Mouse (Mus musculus) CH12.LX (cell line): Measurements from ENCODE around the gene Dntt. TPM values are rescaled to one million over a fixed set of nuclear protein-coding genes. Genes with fewer than 3 reads are reported as not detected.

Source experiments
- DNase-seq: peaks from one replicate; pipeline ENCODE4 v3.0.0-alpha.2; 2013; ENCODE audit errors: extremely low read depth
- H3K27ac ChIP-seq: 2 replicates; pipeline ENCODE4 v1.5.1; 2012; ENCODE audit warnings: low read depth, mild to moderate bottlenecking, control low read depth, moderate library complexity; ENCODE audit not compliant: insufficient read depth
- H3K27me3 ChIP-seq: replicated peaks from 2 replicates; pipeline ENCODE3; 2012; ENCODE audit warnings: inconsistent platforms
- H3K36me3 ChIP-seq, 2 experiments: replicated peaks in 1 of 2; 2 replicates each; pipeline versions ENCODE3 to v1.6.1; 2012; ENCODE audit warnings: inconsistent platforms in 1 of 2, low read length in 1 of 2, mild to moderate bottlenecking in 1 of 2, mixed read lengths in 1 of 2, moderate library complexity in 1 of 2; ENCODE audit not compliant: control insufficient read depth in 1 of 2, insufficient read depth in 1 of 2
- H3K4me1 ChIP-seq, 2 experiments: 2 replicates each; pipeline ENCODE4 v1.6.1; 2012; ENCODE audit warnings: inconsistent platforms in 1 of 2, moderate library complexity in 1 of 2; ENCODE audit not compliant: insufficient read depth in 2 of 2, control insufficient read depth in 1 of 2
- H3K4me2 ChIP-seq: 2 replicates; pipeline ENCODE4 v1.6.1; 2012; ENCODE audit warnings: low read depth, mild to moderate bottlenecking, control low read depth; ENCODE audit not compliant: poor library complexity, insufficient read depth, severe bottlenecking
- H3K4me3 ChIP-seq, 3 experiments: fragments of 150-350 bp in 1 of 3; sonication (generic) in 1 of 3; replicated peaks in 1 of 3; 2 replicates each; pipeline versions ENCODE3 to v1.5.1; 2011 to 2012; ENCODE audit warnings: low read depth in 2 of 3, low read length in 2 of 3, mild to moderate bottlenecking in 2 of 3, moderate library complexity in 2 of 3, control low read depth in 1 of 3, improper control_type of control experiment in 1 of 3, inconsistent platforms in 1 of 3, mixed read lengths in 1 of 3; ENCODE audit not compliant: poor library complexity in 1 of 3
- H3K79me2 ChIP-seq: replicated peaks from 2 replicates; pipeline ENCODE4 v1.6.1; 2012; ENCODE audit warnings: mild to moderate bottlenecking, moderate library complexity; ENCODE audit not compliant: control insufficient read depth, poor library complexity, insufficient read depth, severe bottlenecking; ENCODE audit errors: extremely low read depth
- H3K9ac ChIP-seq: 2 replicates; pipeline ENCODE4 v1.6.1; 2012; ENCODE audit warnings: low read depth, mild to moderate bottlenecking, control low read depth, moderate library complexity; ENCODE audit not compliant: insufficient read depth
- H3K9me3 ChIP-seq: replicated peaks from 2 replicates; pipeline ENCODE3; 2012; ENCODE audit warnings: low read length, inconsistent platforms, mixed read lengths
- BHLHE40 ChIP-seq: IDR thresholded peaks from 2 replicates; pipeline ENCODE4 v1.6.1; 2011; ENCODE audit warnings: mild to moderate bottlenecking, low read depth, low read length, improper control_type of control experiment
- CHD1 ChIP-seq: IDR thresholded peaks from 2 replicates; pipeline ENCODE4 v1.6.1; 2012; ENCODE audit warnings: low read depth, low read length, improper control_type of control experiment, inconsistent platforms
- EP300 ChIP-seq: IDR thresholded peaks from 2 replicates; pipeline ENCODE4 v1.6.1; 2011; ENCODE audit warnings: low read length, improper control_type of control experiment
- ETS1 ChIP-seq: conservative IDR thresholded peaks from 2 replicates; pipeline ENCODE4 v1.6.1; 2012; ENCODE audit warnings: low read depth, mild to moderate bottlenecking, inconsistent platforms, low read length, improper control_type of control experiment, moderate library complexity
- IRF4 ChIP-seq: IDR thresholded peaks from 2 replicates; pipeline ENCODE4 v1.6.1; 2014; ENCODE audit warnings: low read depth, mild to moderate bottlenecking, inconsistent platforms, low read length, improper control_type of control experiment
- JUN ChIP-seq: IDR thresholded peaks from 2 replicates; pipeline ENCODE4 v1.6.1; 2011; ENCODE audit warnings: low read depth, mild to moderate bottlenecking, low read length, improper control_type of control experiment, moderate library complexity; ENCODE audit not compliant: insufficient read depth
- KAT2A ChIP-seq: IDR thresholded peaks from 2 replicates; pipeline ENCODE4 v1.6.1; 2012; ENCODE audit warnings: low read length, improper control_type of control experiment, inconsistent platforms; ENCODE audit not compliant: insufficient replicate concordance
- MAFK ChIP-seq: IDR thresholded peaks from 2 replicates; pipeline ENCODE4 v1.6.1; 2011; ENCODE audit warnings: low read length, improper control_type of control experiment; ENCODE audit not compliant: insufficient replicate concordance
- MAX ChIP-seq: IDR thresholded peaks from 2 replicates; pipeline ENCODE4 v1.6.1; 2011; ENCODE audit warnings: low read length, improper control_type of control experiment
- MEF2A ChIP-seq: IDR thresholded peaks from 2 replicates; pipeline ENCODE4 v1.6.1; 2014; ENCODE audit warnings: low read depth, mild to moderate bottlenecking, inconsistent platforms, low read length, improper control_type of control experiment, borderline replicate concordance
- MXI1 ChIP-seq: IDR thresholded peaks from 2 replicates; pipeline ENCODE4 v1.6.1; 2011; ENCODE audit warnings: mild to moderate bottlenecking, low read depth, low read length, improper control_type of control experiment
- MYC ChIP-seq: IDR thresholded peaks from 2 replicates; pipeline ENCODE4 v1.6.1; 2011; ENCODE audit warnings: low read depth, mild to moderate bottlenecking, improper control_type of control experiment, low read length
- PAX5 ChIP-seq: IDR thresholded peaks from 2 replicates; pipeline ENCODE4 v1.6.1; 2012; ENCODE audit warnings: low read length, inconsistent platforms, mixed read lengths
- POLR2A ChIP-seq: IDR thresholded peaks from 2 replicates; pipeline ENCODE4 v1.6.1; 2011; ENCODE audit warnings: low read depth, mild to moderate bottlenecking, improper control_type of control experiment, low read length
- POLR2AphosphoS2 ChIP-seq: IDR thresholded peaks from 2 replicates; pipeline ENCODE4 v1.6.1; 2011; ENCODE audit warnings: low read depth, low read length, improper control_type of control experiment
- SIN3A ChIP-seq: IDR thresholded peaks from 2 replicates; pipeline ENCODE4 v1.6.1; 2012; ENCODE audit warnings: low read length, improper control_type of control experiment, inconsistent platforms
- TBP ChIP-seq: conservative IDR thresholded peaks from 2 replicates; pipeline ENCODE4 v1.6.1; 2011; ENCODE audit warnings: low read depth, low read length, improper control_type of control experiment
- TCF12 ChIP-seq: IDR thresholded peaks from 2 replicates; pipeline ENCODE4 v1.6.1; 2014; ENCODE audit warnings: low read depth, mild to moderate bottlenecking, inconsistent platforms, low read length, improper control_type of control experiment
- UBTF ChIP-seq: IDR thresholded peaks from 2 replicates; pipeline ENCODE4 v1.6.1; 2012; ENCODE audit warnings: low read depth, mild to moderate bottlenecking, inconsistent platforms, low read length, improper control_type of control experiment, moderate library complexity
- USF2 ChIP-seq: conservative IDR thresholded peaks from 2 replicates; pipeline ENCODE4 v1.6.1; 2011; ENCODE audit warnings: low read depth, low read length, improper control_type of control experiment
- ZKSCAN1 ChIP-seq: IDR thresholded peaks from 2 replicates; pipeline ENCODE4 v1.6.1; 2012; ENCODE audit warnings: low read depth, inconsistent platforms, low read length, improper control_type of control experiment, borderline replicate concordance
- ZMIZ1 ChIP-seq: IDR thresholded peaks from 2 replicates; pipeline ENCODE4 v1.6.1; 2012; ENCODE audit warnings: low read depth, mild to moderate bottlenecking, inconsistent platforms, low read length, improper control_type of control experiment
- ZNF384 ChIP-seq: IDR thresholded peaks from 2 replicates; pipeline ENCODE4 v1.6.1; 2012; ENCODE audit warnings: low read depth, low read length, improper control_type of control experiment, inconsistent platforms
- dilution Hi-C: fragments of 300-500 bp; cut with MboI; formaldehyde crosslinking; loops from 2 replicates; pipeline ENCODE4 v1.14.3; 2020; ENCODE audit warnings: low sequenced_read_pairs; ENCODE audit not compliant: extremely low pct_unique_long_range_greater_than_20kb, extremely low pct_ligation_motif_present
- in situ Hi-C: fragments of 300-500 bp; cut with MboI; formaldehyde crosslinking; loops from 3 replicates; pipeline ENCODE4 v1.14.3; 2019; ENCODE audit warnings: low sequenced_read_pairs, low pct_ligation_motif_present, low pct_unique_long_range_greater_than_20kb, mixed read lengths
- polyA plus RNA-seq: library from polyadenylated mRNA; unstranded; fragments of >175 nt; gene quantifications from 2 replicates; pipeline ENCODE4 v1.2.1, GENCODE M21; 2012; ENCODE audit warnings: low read depth; ENCODE audit not compliant: insufficient read length
- total RNA-seq, 2 experiments: library from RNA; depleted of rRNA; stranded (reverse); fragments of 300-350 nt in 1 of 2; fragments of >200 nt in 1 of 2; gene quantifications; 2 replicates each; pipeline ENCODE4 v1.2.3; 2012 to 2014

Gene Dntt
- total and polyA plus RNA-seq, 3 experiments, result 0.13 TPM; not detected in 2

DNA sequence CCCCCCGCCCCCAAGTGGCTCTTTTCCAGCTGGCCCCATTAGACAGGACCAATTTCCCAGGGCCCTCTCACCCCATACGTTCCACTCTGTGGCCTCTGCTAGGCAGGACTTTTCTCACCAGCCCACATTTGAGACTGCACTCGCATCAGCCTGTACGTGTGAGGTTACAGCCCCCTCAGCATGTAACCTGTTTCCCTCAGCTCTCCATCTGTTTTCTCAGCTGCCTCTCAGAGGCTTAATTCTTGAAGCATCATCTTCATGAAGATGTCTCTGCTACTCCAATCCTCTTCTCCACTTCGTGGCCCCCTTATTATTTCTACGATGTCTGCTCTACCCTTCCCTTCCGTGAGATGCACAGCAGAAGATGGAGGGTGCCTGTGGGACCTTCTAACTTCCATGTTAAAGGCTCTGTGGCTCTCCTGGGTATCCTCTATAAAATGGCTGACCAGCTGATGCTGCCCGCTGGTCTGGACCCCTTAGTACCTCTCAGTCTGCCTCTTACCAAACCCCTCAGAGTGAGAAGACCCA, 36.5 kb upstream of the Dntt start:
- Histone ChIP-seq H3K79me2 (peaks cover 63% of the 10 kb centered on the region), H3K36me3 (peaks cover 2 to 27% of the 10 kb centered on the region in 2 experiments), H3K27ac (peak overlapping the region; percentile 99), H3K27me3 (no peaks in the 10 kb centered on the region), H3K4me2 (peak overlapping the region; percentile 98), H3K4me3 (peak overlapping the region; percentile 66 to 93 (median 77)), H3K4me1 (peaks cover 16 to 60% of the 10 kb centered on the region in 2 experiments), H3K9me3 (no peaks in the 10 kb centered on the region), H3K9ac (peak overlapping the region; percentile 97)
- no peak for TF ChIP-seq JUN
- no peak for TF ChIP-seq MAFK
- no peak for TF ChIP-seq EP300
- no peak for TF ChIP-seq MYC
- TF ChIP-seq PAX5, result no peak
- peak; percentile 68; the same call in 1 of the 2 replicates for TF ChIP-seq SIN3A
- TF ChIP-seq ZNF384, result no peak
- peak; percentile 43; the same call in 1 of the 2 replicates for TF ChIP-seq MXI1
- in situ Hi-C loops (no loop called here), dilution Hi-C loops (no loop called here)
- DNase-seq, result no peak

DNA sequence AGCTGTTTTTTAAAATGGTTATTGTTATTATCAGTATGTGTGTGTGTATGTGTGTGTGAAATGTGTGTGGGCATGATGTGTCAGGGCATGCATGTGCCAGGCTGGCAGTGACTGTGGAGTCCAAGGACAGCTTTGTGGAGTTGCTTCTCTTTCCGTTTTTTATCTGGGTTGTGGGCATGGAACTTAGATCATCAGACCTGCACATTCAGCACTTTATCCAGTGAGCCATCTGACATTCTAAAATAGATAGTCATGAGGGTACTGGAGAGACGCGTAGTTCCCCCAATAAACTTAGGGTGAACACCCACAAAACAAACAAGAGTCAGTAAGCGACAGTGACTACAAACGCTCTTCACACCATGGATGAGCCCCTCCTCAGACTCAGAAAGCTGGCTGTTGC, 35.7 kb upstream of the Dntt start:
- peak overlapping the region; percentile 97 for H3K9ac ChIP-seq
- DNase-seq, result no peak
- peak overlapping the region; percentile 98 for H3K4me2 ChIP-seq
- H3K27me3 ChIP-seq, result no peaks in the 10 kb centered on the region
- no peaks in the 10 kb centered on the region for H3K9me3 ChIP-seq
- dilution Hi-C loops, result no loop called here
- peaks cover 2 to 19% of the 10 kb centered on the region in 2 experiments for H3K36me3 ChIP-seq
- peak overlapping the region; percentile 99 for H3K27ac ChIP-seq
- H3K79me2 ChIP-seq, result peaks cover 55% of the 10 kb centered on the region
- peak overlapping the region; percentile 66 to 93 (median 77) for H3K4me3 ChIP-seq
- in situ Hi-C loops, result no loop called here
- peaks cover 19 to 60% of the 10 kb centered on the region in 2 experiments for H3K4me1 ChIP-seq
- TF ChIP-seq MAFK (0 out of 2 replicates have a peak, but pooled peaks have one; percentile 66), BHLHE40 (no peak), JUN (no peak)

DNA sequence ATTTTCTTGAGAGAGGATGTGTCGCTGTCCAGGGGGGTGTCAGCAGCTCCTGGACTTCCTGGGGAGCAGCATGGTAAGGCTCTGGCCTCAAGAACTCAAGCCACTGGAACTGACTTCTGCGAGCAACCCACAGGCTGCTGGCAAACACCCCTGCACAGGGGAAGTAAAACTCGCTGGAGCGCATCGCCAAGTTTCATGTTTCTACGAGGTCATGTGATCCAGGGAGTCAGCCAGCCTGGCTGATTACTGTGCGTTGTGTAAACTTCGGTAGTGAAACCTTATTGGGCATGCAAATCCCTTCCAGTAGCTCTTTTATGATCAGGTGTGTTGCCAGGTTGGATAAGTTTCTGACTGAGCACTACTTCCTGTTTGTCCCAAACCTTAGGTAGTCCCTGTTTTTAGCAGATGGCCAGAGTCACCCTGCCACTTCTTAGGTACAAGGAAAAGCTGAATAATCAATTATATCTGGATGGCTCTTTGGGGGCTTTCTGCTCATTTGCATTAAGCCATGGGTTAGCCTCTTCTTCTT, 35.0 kb upstream of the Dntt start, which contains the start of gene Blnk:
TSS of gene Blnk (minus strand) at position 479 of the 529 bp plus-strand sequence.
- Histone ChIP-seq H3K36me3 (peaks cover 0 to 11% of the 10 kb centered on the region in 2 experiments), H3K27ac (peak within 1 kb of the TSS; percentile 99), H3K27me3 (no peaks in the 10 kb centered on the region), H3K4me1 (peaks cover 19 to 60% of the 10 kb centered on the region in 2 experiments), H3K4me2 (peak within 1 kb of the TSS; percentile 98), H3K9me3 (no peaks in the 10 kb centered on the region), H3K9ac (peak within 1 kb of the TSS; percentile 97), H3K4me3 (peak within 1 kb of the TSS; percentile 66 to 93 (median 77)), H3K79me2 (peaks cover 48% of the 10 kb centered on the region)
- in situ Hi-C loops, result no loop called here
- dilution Hi-C loops, result no loop called here
- DNase-seq, result peak; percentile 96
- peak; percentile 85 for TF ChIP-seq EP300
- TF ChIP-seq BHLHE40, result peak; percentile 98
- peak; percentile 96 for TF ChIP-seq ETS1
- TF ChIP-seq MAX, result peak; percentile 92
- TF ChIP-seq ZKSCAN1, result no peak
- peak; percentile 60; the same call in 1 of the 2 replicates for TF ChIP-seq MYC
- peak; percentile 74; the same call in 1 of the 2 replicates for TF ChIP-seq ZMIZ1
- TF ChIP-seq KAT2A, result 0 out of 2 replicates have a peak, but pooled peaks have one; percentile 6
- no peak; the same call in 1 of the 2 replicates for TF ChIP-seq JUN
- TF ChIP-seq POLR2AphosphoS2, result peak; percentile 70; the same call in 1 of the 2 replicates
- peak; percentile 97 for TF ChIP-seq TCF12
- TF ChIP-seq UBTF, result no peak; the same call in 1 of the 2 replicates
- peak; percentile 84; the same call in 1 of the 2 replicates for TF ChIP-seq MEF2A
- TF ChIP-seq CHD1, result no peak
- TF ChIP-seq IRF4, result peak; percentile 93
- TF ChIP-seq TBP, result peak; percentile 93
- peak; percentile 95 for TF ChIP-seq POLR2A
- peak; percentile 90 for TF ChIP-seq USF2
